Mouse (Mus musculus): Measurements from ENCODE around the gene Zfp988. TPM values are rescaled to one million over a fixed set of nuclear protein-coding genes. Genes with fewer than 3 reads are reported as not detected.
"Not testable (repeated sequence)": the region's sequence is repeated elsewhere in the genome, so short reads cannot be mapped to it uniquely, and the experiment has no call there.

Gene Zfp988
- 0.05 and 0.07 TPM in 2 replicates for polyA plus RNA-seq (2012; rRNA removed)

- not testable (repeated sequence) for H3K27me3 ChIP-seq (ENCODE audit: control insufficient read depth, insufficient read depth, low read length); H3K27ac ChIP-seq (ENCODE audit: control insufficient read depth, insufficient read depth, low read depth, low read length); H3K36me3 ChIP-seq (ENCODE audit: control insufficient read depth, insufficient read depth, low read length); H3K4me1 ChIP-seq (ENCODE audit: control insufficient read depth, insufficient read depth, low read length); H3K4me3 ChIP-seq (ENCODE audit: control insufficient read depth, low read depth, low read length)
Observed at GRCm38 (mm10) chr4:147305436-147305835, at the start of gene Zfp988. Gene Zfp988, plus strand, starts transcription at chr4:147305674.

DNA sequence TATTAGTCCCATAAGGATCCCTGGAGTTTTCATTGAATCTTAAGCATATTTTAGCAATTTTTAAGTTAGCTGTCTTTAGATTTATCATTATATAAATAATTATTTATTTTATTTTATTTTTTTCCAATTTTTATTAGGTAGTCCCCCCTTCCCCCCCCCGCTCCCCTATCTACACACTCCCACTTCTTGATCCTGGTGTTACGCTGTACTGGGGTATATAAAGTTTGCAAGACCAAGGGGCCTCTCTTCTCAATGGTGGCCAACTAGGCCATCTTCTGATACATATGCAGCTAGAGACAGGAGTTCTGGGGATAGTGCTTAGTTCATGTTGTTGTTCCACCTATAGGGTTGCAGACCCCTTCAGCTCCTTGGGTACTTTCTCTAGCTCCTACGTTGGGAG is 42.8 kb upstream of the Zfp988 start:
- not testable (repeated sequence) for H3K27ac ChIP-seq (ENCODE audit: control insufficient read depth, insufficient read depth, low read depth, low read length); H3K36me3 ChIP-seq (ENCODE audit: control insufficient read depth, insufficient read depth, low read length); H3K4me3 ChIP-seq (ENCODE audit: control insufficient read depth, low read depth, low read length); H3K27me3 ChIP-seq (ENCODE audit: control insufficient read depth, insufficient read depth, low read length); H3K4me1 ChIP-seq (ENCODE audit: control insufficient read depth, insufficient read depth, low read length)

DNA sequence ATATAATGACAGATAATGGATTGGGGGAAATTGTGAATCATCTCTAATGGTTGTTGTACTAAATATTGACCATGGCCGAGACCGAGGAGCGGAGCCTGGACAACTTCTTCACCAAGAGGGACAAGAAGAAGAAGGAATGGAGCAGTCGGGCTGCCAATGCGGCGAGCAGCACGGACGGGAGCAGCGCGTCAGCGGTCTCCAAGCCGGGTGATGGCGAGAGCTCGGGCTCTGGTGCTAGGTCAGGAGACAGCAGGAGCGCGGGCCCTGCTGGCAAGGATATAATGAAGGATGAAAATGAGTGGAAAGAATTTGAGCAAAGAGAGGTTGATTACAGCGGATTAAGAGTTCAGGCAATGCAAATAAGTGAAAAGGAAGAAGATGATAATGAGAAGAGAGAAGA is 38.2 kb upstream of the Zfp988 start:
- not testable (repeated sequence) for H3K4me1 ChIP-seq (ENCODE audit: control insufficient read depth, insufficient read depth, low read length); H3K4me3 ChIP-seq (ENCODE audit: control insufficient read depth, low read depth, low read length); H3K27ac ChIP-seq (ENCODE audit: control insufficient read depth, insufficient read depth, low read depth, low read length); H3K36me3 ChIP-seq (ENCODE audit: control insufficient read depth, insufficient read depth, low read length); H3K27me3 ChIP-seq (ENCODE audit: control insufficient read depth, insufficient read depth, low read length)

DNA sequence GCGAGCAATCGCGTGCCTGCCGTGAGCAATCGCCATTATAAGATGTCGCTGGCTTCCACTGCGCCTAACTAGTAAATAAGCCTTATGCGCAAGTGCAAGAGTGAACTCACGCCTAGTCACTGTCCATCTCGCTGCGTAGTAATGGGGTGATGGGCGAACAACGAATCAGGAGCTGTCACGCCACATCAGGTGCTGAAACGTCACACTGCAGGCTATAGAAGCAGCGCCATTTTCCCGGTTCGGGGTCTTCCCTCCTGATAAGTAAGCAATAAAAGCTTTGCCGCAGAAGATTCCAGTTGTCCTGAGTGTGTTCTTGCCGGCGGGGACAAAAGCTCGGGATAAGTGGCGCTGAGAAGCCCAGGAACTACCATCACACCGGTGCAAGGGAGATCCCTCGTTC is 36.7 kb upstream of the Zfp988 start:
- H3K27ac ChIP-seq (ENCODE audit: control insufficient read depth, insufficient read depth, low read depth, low read length); H3K27me3 ChIP-seq (ENCODE audit: control insufficient read depth, insufficient read depth, low read length); H3K4me1 ChIP-seq (ENCODE audit: control insufficient read depth, insufficient read depth, low read length); H3K4me3 ChIP-seq (ENCODE audit: control insufficient read depth, low read depth, low read length); H3K36me3 ChIP-seq (ENCODE audit: control insufficient read depth, insufficient read depth, low read length): not testable (repeated sequence)

DNA sequence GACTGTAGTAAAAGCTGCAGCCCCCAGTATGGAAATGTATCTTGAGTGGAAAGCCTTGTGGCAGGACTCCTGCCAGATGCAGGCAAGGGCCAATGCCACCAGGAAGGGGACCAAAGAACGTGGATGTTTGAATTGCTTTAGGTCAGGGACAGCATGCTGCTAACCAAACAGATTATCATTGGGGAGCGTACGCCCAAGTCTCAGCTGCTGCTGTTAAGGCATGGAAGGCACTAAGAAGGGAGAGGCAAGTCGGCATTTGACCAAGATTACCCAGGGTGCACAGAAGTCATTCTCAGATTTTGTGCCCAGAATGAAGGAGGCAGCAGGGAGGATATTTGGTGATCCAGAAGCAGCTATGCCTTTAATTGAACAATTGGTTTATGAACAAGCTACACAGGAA is 35.4 kb upstream of the Zfp988 start:
- not testable (repeated sequence) for H3K36me3 ChIP-seq (ENCODE audit: control insufficient read depth, insufficient read depth, low read length); H3K27me3 ChIP-seq (ENCODE audit: control insufficient read depth, insufficient read depth, low read length); H3K4me1 ChIP-seq (ENCODE audit: control insufficient read depth, insufficient read depth, low read length); H3K4me3 ChIP-seq (ENCODE audit: control insufficient read depth, low read depth, low read length); H3K27ac ChIP-seq (ENCODE audit: control insufficient read depth, insufficient read depth, low read depth, low read length)

DNA sequence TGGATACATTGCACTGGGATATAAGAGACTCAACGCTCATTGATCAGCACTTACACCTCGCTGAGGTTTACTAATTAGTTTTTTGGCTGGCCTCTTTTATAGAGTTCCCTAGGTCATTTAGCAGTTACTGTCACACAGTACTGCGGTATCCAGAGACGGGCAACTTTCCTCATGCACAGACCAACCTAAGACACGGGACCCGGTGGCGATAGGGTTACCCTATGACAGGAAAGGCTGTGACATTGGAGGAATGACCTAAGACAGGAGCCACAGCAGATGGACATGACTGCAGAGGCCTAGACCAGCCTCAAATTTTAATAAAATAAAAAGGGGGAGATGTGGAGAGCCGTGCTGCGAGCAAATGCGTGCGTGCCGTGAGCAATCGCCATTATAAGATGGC is 33.9 kb upstream of the Zfp988 start:
- not testable (repeated sequence) for H3K27me3 ChIP-seq (ENCODE audit: control insufficient read depth, insufficient read depth, low read length); H3K36me3 ChIP-seq (ENCODE audit: control insufficient read depth, insufficient read depth, low read length); H3K4me1 ChIP-seq (ENCODE audit: control insufficient read depth, insufficient read depth, low read length); H3K27ac ChIP-seq (ENCODE audit: control insufficient read depth, insufficient read depth, low read depth, low read length); H3K4me3 ChIP-seq (ENCODE audit: control insufficient read depth, low read depth, low read length)

- H3K27me3 ChIP-seq (ENCODE audit: control insufficient read depth, insufficient read depth, low read length); H3K4me1 ChIP-seq (ENCODE audit: control insufficient read depth, insufficient read depth, low read length); H3K36me3 ChIP-seq (ENCODE audit: control insufficient read depth, insufficient read depth, low read length): not testable (repeated sequence)
- peak; percentile 31; the same call in 1 of the 2 replicates for TF ChIP-seq POLR2A (IDR thresholded peaks at IDR 0.05; ENCODE audit: control insufficient read depth, low read depth, low read length)
- peak overlapping the region; percentile 86 for H3K27ac ChIP-seq (ENCODE audit: control insufficient read depth, insufficient read depth, low read depth, low read length)
- peak overlapping the region; percentile 46 for H3K4me3 ChIP-seq (ENCODE audit: control insufficient read depth, low read depth, low read length)
Observed at GRCm38 (mm10) chr4:147275021-147275772, 30.3 kb upstream of the Zfp988 start.

- H3K4me1 ChIP-seq (ENCODE audit: control insufficient read depth, insufficient read depth, low read length); H3K36me3 ChIP-seq (ENCODE audit: control insufficient read depth, insufficient read depth, low read length); H3K27me3 ChIP-seq (ENCODE audit: control insufficient read depth, insufficient read depth, low read length): not testable (repeated sequence)
- peak overlapping the region; percentile 86 for H3K27ac ChIP-seq (ENCODE audit: control insufficient read depth, insufficient read depth, low read depth, low read length)
- H3K4me3 ChIP-seq (ENCODE audit: control insufficient read depth, low read depth, low read length), result peak overlapping the region; percentile 46
Observed at GRCm38 (mm10) chr4:147275773-147276140, 29.7 kb upstream of the Zfp988 start.

- not testable (repeated sequence) for H3K27ac ChIP-seq (ENCODE audit: control insufficient read depth, insufficient read depth, low read depth, low read length); H3K4me3 ChIP-seq (ENCODE audit: control insufficient read depth, low read depth, low read length); H3K27me3 ChIP-seq (ENCODE audit: control insufficient read depth, insufficient read depth, low read length); H3K36me3 ChIP-seq (ENCODE audit: control insufficient read depth, insufficient read depth, low read length); H3K4me1 ChIP-seq (ENCODE audit: control insufficient read depth, insufficient read depth, low read length)
Observed at GRCm38 (mm10) chr4:147280406-147280805, 25.1 kb upstream of the Zfp988 start.

DNA sequence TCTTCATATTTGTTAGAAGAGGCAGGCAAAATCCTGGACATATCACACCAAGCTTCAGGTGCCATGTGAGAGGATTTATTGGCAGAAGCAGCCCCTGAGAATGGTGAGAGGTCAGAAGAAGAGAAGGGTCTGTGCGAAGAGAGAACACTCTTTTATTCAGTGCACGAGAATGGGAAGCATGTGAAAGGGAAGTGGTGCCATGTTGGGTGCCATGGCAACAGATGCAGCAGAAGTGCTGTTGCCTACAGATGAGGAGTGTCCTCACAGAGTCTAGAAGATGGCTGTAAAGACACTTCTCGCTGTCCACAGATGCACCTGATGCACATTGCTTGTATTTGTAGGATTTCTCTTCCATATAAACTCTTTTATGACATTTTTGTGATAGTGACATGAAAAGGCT is 6.9 kb upstream of the Zfp988 start:
- H3K36me3 ChIP-seq (ENCODE audit: control insufficient read depth, insufficient read depth, low read length); H3K27ac ChIP-seq (ENCODE audit: control insufficient read depth, insufficient read depth, low read depth, low read length); H3K27me3 ChIP-seq (ENCODE audit: control insufficient read depth, insufficient read depth, low read length); H3K4me1 ChIP-seq (ENCODE audit: control insufficient read depth, insufficient read depth, low read length); H3K4me3 ChIP-seq (ENCODE audit: control insufficient read depth, low read depth, low read length): not testable (repeated sequence)

DNA sequence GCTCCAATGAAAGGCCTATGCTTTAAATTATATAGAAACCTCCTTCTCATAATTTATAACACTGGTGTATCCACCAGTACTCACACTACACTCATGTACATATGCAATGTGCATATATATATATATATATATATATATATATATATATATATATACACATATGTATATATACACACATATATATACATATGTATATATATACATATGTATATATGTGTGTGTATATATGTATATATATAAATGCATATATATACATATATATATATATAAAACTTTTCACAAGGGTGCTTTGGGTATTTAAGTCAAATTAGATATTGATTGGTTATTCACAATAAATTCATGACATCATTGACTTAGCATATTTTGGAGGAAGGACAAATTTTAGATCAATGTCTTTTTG is 3.1 kb upstream of the Zfp988 start:
- not testable (repeated sequence) for H3K4me3 ChIP-seq (ENCODE audit: control insufficient read depth, low read depth, low read length); H3K4me1 ChIP-seq (ENCODE audit: control insufficient read depth, insufficient read depth, low read length); H3K27me3 ChIP-seq (ENCODE audit: control insufficient read depth, insufficient read depth, low read length); H3K36me3 ChIP-seq (ENCODE audit: control insufficient read depth, insufficient read depth, low read length); H3K27ac ChIP-seq (ENCODE audit: control insufficient read depth, insufficient read depth, low read depth, low read length)

DNA sequence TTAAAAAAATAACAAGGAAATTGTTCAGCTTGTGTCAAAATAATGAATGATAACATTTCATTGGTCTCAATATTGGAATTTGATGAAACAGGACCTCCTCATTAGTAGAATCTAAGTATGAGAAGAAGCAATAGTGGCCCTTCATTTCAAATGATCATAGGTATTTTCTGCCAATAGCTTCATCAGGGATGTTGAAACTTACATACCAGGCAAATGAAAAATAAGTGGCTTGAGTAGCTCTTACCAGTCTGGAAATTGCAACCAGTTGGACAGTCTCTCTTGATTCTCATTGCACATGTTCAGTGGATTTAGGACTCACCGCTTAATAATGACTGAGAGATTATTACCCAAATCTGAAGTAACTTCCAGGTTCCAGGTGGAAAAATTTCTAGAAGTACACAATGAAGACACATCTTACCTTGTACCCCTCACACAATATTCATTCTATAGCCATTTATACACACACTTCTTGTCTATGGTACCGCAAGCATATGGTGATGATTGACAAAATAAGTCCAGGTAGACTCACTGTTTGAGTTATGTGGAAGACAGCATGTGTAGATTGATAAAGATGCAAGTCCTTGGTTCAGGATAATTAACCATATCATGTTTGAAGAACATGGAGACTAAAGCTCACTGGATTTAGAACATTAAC is 29.7 kb downstream of the Zfp988 start:
- not testable (repeated sequence) for H3K4me1 ChIP-seq (ENCODE audit: control insufficient read depth, insufficient read depth, low read length); H3K36me3 ChIP-seq (ENCODE audit: control insufficient read depth, insufficient read depth, low read length); H3K27me3 ChIP-seq (ENCODE audit: control insufficient read depth, insufficient read depth, low read length); H3K4me3 ChIP-seq (ENCODE audit: control insufficient read depth, low read depth, low read length); H3K27ac ChIP-seq (ENCODE audit: control insufficient read depth, insufficient read depth, low read depth, low read length)

Measured in testis, adult 2 months (tissue).